Mouse (Mus musculus): ENCODE measurements around the gene Gm28047. TPM values are rescaled to one million over a fixed set of nuclear protein-coding genes. Genes with fewer than 3 reads are reported as not detected.

The Gm28047 gene
- polyA plus RNA-seq, 2 experiments: not detected

- TF ChIP-seq POLR2A (IDR thresholded peaks at IDR 0.05; ENCODE audit: borderline replicate concordance, extremely low read depth, insufficient read depth, insufficient read length): no peak
- no peak for ATAC-seq (ENCODE audit: low FRiP score, low read depth)
- Histone ChIP-seq H3K4me1 (ENCODE audit: control insufficient read depth, insufficient read depth, low read length) (peaks cover 20% of the 10 kb centered on the region), H3K27ac (replicated peaks; ENCODE audit: low read depth, low read length) (no peak overlapping the region), H3K27me3 (ENCODE audit: control insufficient read depth, insufficient read depth, low read length) (no peaks in the 10 kb centered on the region), H3K9ac (ENCODE audit: low read depth, low read length, severe bottlenecking) (no peak overlapping the region), H3K4me2 (replicated peaks; ENCODE audit: low read depth, low read length, severe bottlenecking) (no peak overlapping the region), H3K9me3 (ENCODE audit: control insufficient read depth, low read length) (no peaks in the 10 kb centered on the region), H3K36me3 (ENCODE audit: control insufficient read depth, insufficient read depth, low read length) (peaks cover 31% of the 10 kb centered on the region), H3K4me3 (replicated peaks; ENCODE audit: low read length) (no peak overlapping the region)
- no peak for DNase-seq (ENCODE audit: low spot score)
- 90% methylated on average over 3 of the region's 3 CpGs for WGBS
Measured at GRCm38 (mm10) chr15:102508336-102508735, 116.5 kb downstream of the Gm28047 start.

GRCm38 (mm10) chr15:102507561-102507960 is 117.3 kb downstream of the Gm28047 start:
- Histone ChIP-seq H3K9ac (ENCODE audit: low read depth, low read length, severe bottlenecking) (no peak overlapping the region), H3K4me2 (replicated peaks; ENCODE audit: low read depth, low read length, severe bottlenecking) (no peak overlapping the region), H3K36me3 (ENCODE audit: control insufficient read depth, insufficient read depth, low read length) (peaks cover 39% of the 10 kb centered on the region), H3K4me1 (ENCODE audit: control insufficient read depth, insufficient read depth, low read length) (peaks cover 20% of the 10 kb centered on the region), H3K4me3 (replicated peaks; ENCODE audit: low read length) (no peak overlapping the region), H3K9me3 (ENCODE audit: control insufficient read depth, low read length) (no peaks in the 10 kb centered on the region), H3K27me3 (ENCODE audit: control insufficient read depth, insufficient read depth, low read length) (no peaks in the 10 kb centered on the region), H3K27ac (replicated peaks; ENCODE audit: low read depth, low read length) (no peak overlapping the region)
- DNase-seq (ENCODE audit: low spot score): no peak
- no peak for TF ChIP-seq POLR2A (IDR thresholded peaks at IDR 0.05; ENCODE audit: borderline replicate concordance, extremely low read depth, insufficient read depth, insufficient read length)
- no peak for ATAC-seq (ENCODE audit: low FRiP score, low read depth)

DNA sequence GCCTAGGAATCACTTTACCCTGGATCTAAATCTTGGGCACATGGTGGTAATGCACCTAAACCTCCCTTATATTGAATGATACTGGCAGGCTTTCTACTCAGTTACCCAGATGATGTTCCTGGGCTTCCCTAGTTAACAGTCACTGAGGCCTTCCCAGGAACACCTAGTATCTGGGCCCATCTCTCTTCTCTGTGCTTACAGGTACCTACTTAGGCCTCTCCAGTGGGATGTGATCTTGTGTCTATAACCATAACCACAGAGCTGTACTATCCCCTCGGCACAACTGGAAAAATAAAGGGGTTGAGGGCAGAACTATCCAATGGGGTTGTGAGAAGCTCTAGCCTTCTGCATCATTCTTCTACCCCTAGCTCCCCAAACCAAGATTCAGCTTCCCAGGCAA is 118.0 kb downstream of the Gm28047 start:
- no peaks in the 10 kb centered on the region for H3K9me3 ChIP-seq (ENCODE audit: control insufficient read depth, low read length)
- no peak overlapping the region for H3K4me3 ChIP-seq (replicated peaks; ENCODE audit: low read length)
- WGBS: 93% methylated on average over 1 of the region's 1 CpGs
- TF ChIP-seq POLR2A (IDR thresholded peaks at IDR 0.05; ENCODE audit: borderline replicate concordance, extremely low read depth, insufficient read depth, insufficient read length): no peak
- no peak overlapping the region for H3K9ac ChIP-seq (ENCODE audit: low read depth, low read length, severe bottlenecking)
- H3K4me2 ChIP-seq (replicated peaks; ENCODE audit: low read depth, low read length, severe bottlenecking): no peak overlapping the region
- H3K4me1 ChIP-seq (ENCODE audit: control insufficient read depth, insufficient read depth, low read length): peaks cover 17% of the 10 kb centered on the region
- no peak overlapping the region for H3K27ac ChIP-seq (replicated peaks; ENCODE audit: low read depth, low read length)
- DNase-seq (ENCODE audit: low spot score) (no peak), ATAC-seq (ENCODE audit: low FRiP score, low read depth) (no peak)
- H3K36me3 ChIP-seq (ENCODE audit: control insufficient read depth, insufficient read depth, low read length): peaks cover 45% of the 10 kb centered on the region
- no peaks in the 10 kb centered on the region for H3K27me3 ChIP-seq (ENCODE audit: control insufficient read depth, insufficient read depth, low read length)

DNA sequence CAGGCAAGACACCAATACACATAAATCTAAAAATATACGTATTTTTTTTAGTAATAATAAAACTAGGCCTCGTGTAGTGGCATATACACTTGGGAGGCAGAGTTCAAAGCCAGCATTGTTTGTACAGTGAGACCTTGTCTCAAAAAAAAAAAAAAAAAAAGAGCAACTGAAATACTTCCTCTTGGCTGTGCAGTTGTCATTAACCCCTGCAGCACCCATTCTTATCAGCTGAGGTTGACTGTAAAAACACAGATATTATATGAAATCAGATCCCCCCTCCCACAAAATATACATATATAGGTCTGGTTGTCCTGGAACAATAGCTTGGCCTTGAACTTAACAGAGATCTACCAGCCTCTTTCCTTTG is 118.4 kb downstream of the Gm28047 start:
- Histone ChIP-seq H3K9ac (ENCODE audit: low read depth, low read length, severe bottlenecking) (no peak overlapping the region), H3K9me3 (ENCODE audit: control insufficient read depth, low read length) (no peaks in the 10 kb centered on the region), H3K27me3 (ENCODE audit: control insufficient read depth, insufficient read depth, low read length) (no peaks in the 10 kb centered on the region), H3K4me1 (ENCODE audit: control insufficient read depth, insufficient read depth, low read length) (peaks cover 13% of the 10 kb centered on the region), H3K4me3 (replicated peaks; ENCODE audit: low read length) (no peak overlapping the region), H3K36me3 (ENCODE audit: control insufficient read depth, insufficient read depth, low read length) (peaks cover 50% of the 10 kb centered on the region), H3K4me2 (replicated peaks; ENCODE audit: low read depth, low read length, severe bottlenecking) (no peak overlapping the region), H3K27ac (replicated peaks; ENCODE audit: low read depth, low read length) (no peak overlapping the region)
- DNase-seq (ENCODE audit: low spot score) (no peak), ATAC-seq (ENCODE audit: low FRiP score, low read depth) (no peak)
- no peak for TF ChIP-seq POLR2A (IDR thresholded peaks at IDR 0.05; ENCODE audit: borderline replicate concordance, extremely low read depth, insufficient read depth, insufficient read length)
- WGBS: 54% methylated on average over 2 of the region's 2 CpGs

DNA sequence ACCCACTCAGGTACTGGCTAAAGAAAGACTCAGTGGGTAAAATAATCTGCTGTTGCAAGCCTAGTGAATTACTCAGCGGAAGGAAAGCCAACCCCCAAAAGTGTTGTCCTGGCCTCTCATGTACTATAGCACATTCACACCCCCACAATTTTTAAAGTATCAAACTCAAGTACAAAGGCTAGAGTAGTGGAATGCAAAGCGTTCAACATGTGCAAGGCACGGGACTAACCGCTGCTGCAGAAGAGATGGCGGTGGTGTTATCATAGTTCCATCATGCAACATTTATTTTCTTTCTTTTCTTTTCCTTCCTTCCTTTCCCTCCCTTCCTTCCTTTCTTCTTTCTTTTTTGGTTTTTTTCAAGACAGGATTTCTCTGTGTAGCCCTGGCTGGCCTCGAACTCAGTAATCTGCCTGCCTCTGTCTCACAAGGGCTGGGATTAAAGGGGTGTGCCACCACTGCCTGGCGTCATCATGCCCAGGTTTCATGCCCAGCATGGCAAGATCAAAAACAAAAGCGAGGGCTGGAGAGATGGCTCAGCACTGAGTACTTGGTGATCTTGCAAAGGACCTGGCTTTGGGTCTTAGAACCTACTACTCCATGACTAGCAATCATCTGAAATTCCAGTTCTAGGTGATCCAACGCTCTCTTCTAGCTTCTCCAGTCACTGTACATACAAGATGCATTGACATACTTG is 119.0 kb downstream of the Gm28047 start:
- 85% methylated on average over 9 of the region's 9 CpGs for WGBS
- H3K36me3 ChIP-seq (ENCODE audit: control insufficient read depth, insufficient read depth, low read length): peaks cover 55% of the 10 kb centered on the region
- DNase-seq (ENCODE audit: low spot score) (no peak), ATAC-seq (ENCODE audit: low FRiP score, low read depth) (no peak)
- H3K9ac ChIP-seq (ENCODE audit: low read depth, low read length, severe bottlenecking): no peak overlapping the region
- H3K4me1 ChIP-seq (ENCODE audit: control insufficient read depth, insufficient read depth, low read length): peaks cover 8% of the 10 kb centered on the region
- no peak for TF ChIP-seq POLR2A (IDR thresholded peaks at IDR 0.05; ENCODE audit: borderline replicate concordance, extremely low read depth, insufficient read depth, insufficient read length)
- no peak overlapping the region for H3K27ac ChIP-seq (replicated peaks; ENCODE audit: low read depth, low read length)
- no peak overlapping the region for H3K4me3 ChIP-seq (replicated peaks; ENCODE audit: low read length)
- no peak overlapping the region for H3K4me2 ChIP-seq (replicated peaks; ENCODE audit: low read depth, low read length, severe bottlenecking)
- no peaks in the 10 kb centered on the region for H3K9me3 ChIP-seq (ENCODE audit: control insufficient read depth, low read length)
- H3K27me3 ChIP-seq (ENCODE audit: control insufficient read depth, insufficient read depth, low read length): no peaks in the 10 kb centered on the region
